Mouse (Mus musculus) midbrain, embryonic 10.5 days (tissue): Measurements from ENCODE around the gene Pspc1. TPM values are rescaled to one million over a fixed set of nuclear protein-coding genes. Genes with fewer than 3 reads are reported as not detected.
A peak's percentile ranks its signal among the peaks of the same experiment; 100 is the strongest.
"Not testable (repeated sequence)": the region's sequence is repeated elsewhere in the genome, so short reads cannot be mapped to it uniquely, and the experiment has no call there.

Source experiments
- DNase-seq: peaks from one replicate; pipeline ENCODE4 v3.0.0-alpha.2; 2017; ENCODE audit warnings: low spot score
- H3K27ac ChIP-seq: fragments of 300-500 bp; sonication (generic); replicated peaks from 2 replicates; pipeline ENCODE4 v1.5.1; 2016; ENCODE audit warnings: mild to moderate bottlenecking
- H3K27me3 ChIP-seq: fragments of 300-500 bp; sonication (generic); 2 replicates; pipeline ENCODE4 v1.6.1; 2016; ENCODE audit warnings: low read depth, mild to moderate bottlenecking; ENCODE audit not compliant: poor library complexity, severe bottlenecking
- H3K36me3 ChIP-seq: fragments of 300-500 bp; sonication (generic); 2 replicates; pipeline ENCODE4 v1.6.1; 2016; ENCODE audit warnings: mild to moderate bottlenecking, moderate library complexity
- H3K4me1 ChIP-seq: fragments of 300-500 bp; sonication (generic); 2 replicates; pipeline ENCODE4 v1.6.1; 2016
- H3K4me3 ChIP-seq: fragments of 300-500 bp; sonication (generic); 2 replicates; pipeline ENCODE4 v1.5.1; 2016; ENCODE audit warnings: mild to moderate bottlenecking, moderate library complexity
- H3K9me3 ChIP-seq: fragments of 300-500 bp; sonication (generic); replicated peaks from 2 replicates; pipeline ENCODE4 v1.6.1; 2016; ENCODE audit warnings: mild to moderate bottlenecking
- WGBS: fragments of 180-500 bp; shearing (Covaris S2); methylation state at CpG from one replicate; pipeline ENCODE4 v1.1.7; 2016; 5-methylcytosine and 5-hydroxymethylcytosine counted together
- polyA plus RNA-seq: library from polyadenylated mRNA; unstranded; fragments of >200 nt; fragmentation: Nextera tagmentation; extraction: Ambion mirVana; gene quantifications from 2 replicates; pipeline ENCODE4 v1.2.1, GENCODE M21; 2016

Gene Pspc1
- 43.1 and 44.5 TPM in 2 replicates for polyA plus RNA-seq

- Histone ChIP-seq H3K4me1 (peaks cover 24% of the 10 kb centered on the region), H3K27ac (peak within 1 kb of the TSS; percentile 96), H3K9me3 (no peaks in the 10 kb centered on the region), H3K4me3 (peak within 1 kb of the TSS; percentile 72), H3K27me3 (no peaks in the 10 kb centered on the region), H3K36me3 (peaks cover 27% of the 10 kb centered on the region)
- DNase-seq: peak; percentile 99
- under 1% methylated on average over 36 of the region's 36 CpGs for WGBS
Measured at GRCm38 (mm10) chr14:56778200-56778932, at the start of gene Pspc1. Gene Pspc1, minus strand, starts transcription at chr14:56778316.

GRCm38 (mm10) chr14:56824562-56824961 is 46.4 kb upstream of the Pspc1 start:
- Histone ChIP-seq H3K27me3 (no peaks in the 10 kb centered on the region), H3K27ac (no peak overlapping the region), H3K4me3 (no peak overlapping the region), H3K9me3 (no peaks in the 10 kb centered on the region), H3K36me3 (no peaks in the 10 kb centered on the region), H3K4me1 (no peaks in the 10 kb centered on the region)
- no peak for DNase-seq

GRCm38 (mm10) chr14:56817616-56818015 is 39.5 kb upstream of the Pspc1 start:
- Histone ChIP-seq H3K4me3 (peak overlapping the region; percentile 40), H3K27me3 (no peaks in the 10 kb centered on the region), H3K27ac (peak overlapping the region; percentile 65), H3K4me1 (peaks cover 18% of the 10 kb centered on the region), H3K36me3 (no peaks in the 10 kb centered on the region), H3K9me3 (no peaks in the 10 kb centered on the region)
- peak; percentile 25 for DNase-seq
- 9% methylated on average over 9 of the region's 11 CpGs for WGBS

GRCm38 (mm10) chr14:56817131-56817530 is 39.0 kb upstream of the Pspc1 start:
- Histone ChIP-seq H3K27me3 (no peaks in the 10 kb centered on the region), H3K27ac (no peak overlapping the region), H3K9me3 (no peaks in the 10 kb centered on the region), H3K4me1 (peaks cover 20% of the 10 kb centered on the region), H3K36me3 (no peaks in the 10 kb centered on the region), H3K4me3 (no peak overlapping the region)
- DNase-seq: no peak
- WGBS: 83% methylated on average over 4 of the region's 4 CpGs

- H3K27ac ChIP-seq: no peak overlapping the region
- no peak for DNase-seq
- WGBS: 92% methylated on average over 4 of the region's 4 CpGs
- H3K4me1 ChIP-seq: peaks cover 20% of the 10 kb centered on the region
- H3K9me3 ChIP-seq: no peaks in the 10 kb centered on the region
- H3K36me3 ChIP-seq: no peaks in the 10 kb centered on the region
- H3K27me3 ChIP-seq: no peaks in the 10 kb centered on the region
- H3K4me3 ChIP-seq: no peak overlapping the region
Measured at GRCm38 (mm10) chr14:56816541-56816940, 38.4 kb upstream of the Pspc1 start.

- peaks cover 18% of the 10 kb centered on the region for H3K36me3 ChIP-seq
- WGBS: 1% methylated on average over 35 of the region's 35 CpGs
- peaks cover 28% of the 10 kb centered on the region for H3K4me1 ChIP-seq
- no peaks in the 10 kb centered on the region for H3K9me3 ChIP-seq
- peak overlapping the region; percentile 66 for H3K4me3 ChIP-seq
- no peaks in the 10 kb centered on the region for H3K27me3 ChIP-seq
- peak overlapping the region; percentile 97 for H3K27ac ChIP-seq
- peak; percentile 83 for DNase-seq
Measured at GRCm38 (mm10) chr14:56812520-56813036, 34.5 kb upstream of the Pspc1 start.

GRCm38 (mm10) chr14:56811701-56812339 is 33.7 kb upstream of the Pspc1 start, which contains the start of gene Zmym5:
Gene Zmym5, minus strand, starts transcription at chr14:56811716.
- DNase-seq: peak; percentile 94
- H3K27me3 ChIP-seq, H3K9me3 ChIP-seq: not testable (repeated sequence)
- WGBS: 0% methylated on average over 45 of the region's 72 CpGs
- peak within 1 kb of the TSS; percentile 78 for H3K4me3 ChIP-seq
- H3K36me3 ChIP-seq: peaks cover 22% of the 10 kb centered on the region
- H3K27ac ChIP-seq: peak within 1 kb of the TSS; percentile 97
- peaks cover 24% of the 10 kb centered on the region for H3K4me1 ChIP-seq

GRCm38 (mm10) chr14:56810781-56811690 is 32.9 kb upstream of the Pspc1 start:
- Histone ChIP-seq H3K4me3 (peak overlapping the region; percentile 78), H3K36me3 (peaks cover 29% of the 10 kb centered on the region), H3K27ac (peak overlapping the region; percentile 92), H3K4me1 (peaks cover 24% of the 10 kb centered on the region)
- H3K9me3 ChIP-seq, H3K27me3 ChIP-seq: not testable (repeated sequence)
- WGBS: 1% methylated on average over 38 of the region's 86 CpGs
- peak; percentile 64 for DNase-seq

- Histone ChIP-seq H3K27ac (no peak overlapping the region), H3K9me3 (no peaks in the 10 kb centered on the region), H3K4me1 (no peaks in the 10 kb centered on the region), H3K4me3 (no peak overlapping the region), H3K27me3 (no peaks in the 10 kb centered on the region), H3K36me3 (peaks cover 70% of the 10 kb centered on the region)
- DNase-seq: peak; percentile 42
- WGBS: 55% methylated on average over 2 of the region's 2 CpGs
Measured at GRCm38 (mm10) chr14:56793243-56793642, 15.1 kb upstream of the Pspc1 start.

- no peak overlapping the region for H3K4me3 ChIP-seq
- WGBS: 77% methylated on average over 1 of the region's 1 CpGs
- no peak for DNase-seq
- H3K36me3 ChIP-seq: no peaks in the 10 kb centered on the region
- no peak overlapping the region for H3K27ac ChIP-seq
- no peaks in the 10 kb centered on the region for H3K9me3 ChIP-seq
- no peaks in the 10 kb centered on the region for H3K27me3 ChIP-seq
- H3K4me1 ChIP-seq: no peaks in the 10 kb centered on the region
Measured at GRCm38 (mm10) chr14:56784575-56784974, 6.5 kb upstream of the Pspc1 start.

GRCm38 (mm10) chr14:56778933-56779300 is 801 bp upstream of the Pspc1 start:
- Histone ChIP-seq H3K36me3 (peaks cover 22% of the 10 kb centered on the region), H3K27me3 (no peaks in the 10 kb centered on the region), H3K9me3 (no peaks in the 10 kb centered on the region), H3K4me3 (peak overlapping the region; percentile 72), H3K4me1 (peaks cover 24% of the 10 kb centered on the region), H3K27ac (peak overlapping the region; percentile 96)
- DNase-seq: no peak
- 52% methylated on average over 3 of the region's 3 CpGs for WGBS

- H3K27me3 ChIP-seq: no peaks in the 10 kb centered on the region
- peaks cover 35% of the 10 kb centered on the region for H3K36me3 ChIP-seq
- H3K27ac ChIP-seq: peak overlapping the region; percentile 96
- under 1% methylated on average over 71 of the region's 71 CpGs for WGBS
- H3K9me3 ChIP-seq: no peaks in the 10 kb centered on the region
- peaks cover 24% of the 10 kb centered on the region for H3K4me1 ChIP-seq
- H3K4me3 ChIP-seq: peak overlapping the region; percentile 72
- DNase-seq: peak; percentile 77
Measured at GRCm38 (mm10) chr14:56777360-56778136, 568 bp downstream of the Pspc1 start.
